Mouse (Mus musculus) right cerebral cortex, postnatal 10 days (tissue): ENCODE results near the gene Ntf3.

Experiments
- DNase-seq, 2 experiments: peaks; one replicate each; pipeline ENCODE4 v3.0.0; 2021; ENCODE audit warnings: low spot score in 2 of 2

Ntf3 gene

DNA sequence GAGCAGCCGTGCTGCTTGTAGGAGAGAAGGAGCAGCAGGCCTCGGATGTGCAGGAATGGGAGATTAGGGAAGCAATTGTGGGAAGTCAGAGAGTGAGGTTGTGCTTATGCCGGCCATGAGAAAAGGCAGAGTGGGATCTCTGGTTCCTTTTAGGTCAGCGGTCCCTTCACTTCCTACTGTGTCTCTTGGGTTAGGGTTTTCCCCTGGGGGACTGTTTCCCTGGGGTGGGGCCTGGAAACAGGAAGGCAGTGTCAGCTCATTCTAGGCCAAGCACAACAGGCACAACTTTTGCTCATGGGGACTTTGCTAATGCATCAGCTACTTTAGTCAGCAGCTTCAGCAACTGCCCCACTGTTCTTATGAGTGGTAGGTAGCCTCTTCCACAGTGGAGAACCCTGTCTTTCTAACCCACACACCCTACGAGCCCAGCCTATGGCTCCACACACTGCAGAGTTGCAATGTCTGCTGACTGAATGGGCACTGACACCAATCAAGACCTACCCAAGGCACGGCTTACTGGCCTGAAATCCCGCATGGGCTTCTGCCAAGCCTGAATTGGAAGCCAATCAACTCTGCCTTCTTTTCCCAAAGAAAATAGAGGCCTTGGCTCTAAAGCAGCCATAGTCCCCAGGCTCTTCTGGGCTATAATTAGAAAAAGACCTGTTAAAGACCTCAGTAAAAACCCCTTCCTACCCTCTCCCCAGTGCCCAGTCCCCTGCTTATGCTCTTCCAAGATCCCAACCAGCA is 60.5 kb downstream of the Ntf3 start:
- peak; percentile 65 to 75 for DNase-seq

DNA sequence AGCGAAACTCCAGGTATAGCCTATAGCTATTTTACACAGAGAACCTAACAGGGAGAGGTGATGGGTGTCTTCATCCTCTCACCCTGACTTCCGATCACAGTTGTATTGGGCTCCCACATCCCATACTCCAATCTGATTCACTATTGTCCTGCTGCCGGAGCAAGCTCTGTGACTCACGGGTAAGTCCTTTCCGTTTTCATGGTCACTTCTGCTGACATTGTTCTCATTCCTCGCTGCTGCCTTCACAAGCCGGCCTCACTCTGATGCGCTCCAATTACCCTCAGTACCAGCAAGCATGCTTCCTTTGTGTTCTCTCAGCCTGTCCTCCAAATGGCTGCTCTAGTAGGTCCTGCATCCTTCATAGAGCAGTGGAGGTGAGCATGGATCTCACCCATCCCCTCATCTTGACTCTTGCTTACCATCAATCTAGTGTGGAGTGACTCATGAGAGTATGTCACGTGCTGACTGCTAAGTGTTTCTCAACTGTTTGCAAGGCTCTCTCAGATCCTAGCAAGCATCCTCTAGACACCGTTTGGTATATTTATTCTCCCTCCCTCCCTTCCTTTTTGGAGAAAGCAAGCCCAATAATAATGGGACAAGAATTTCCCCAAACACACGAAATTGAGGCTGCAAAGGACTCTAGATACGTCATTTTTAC is 61.5 kb downstream of the Ntf3 start:
- DNase-seq = no peak

- no peak for DNase-seq
Measured at GRCm38 (mm10) chr6:126102571-126102970, 64.1 kb downstream of the Ntf3 start.

DNA sequence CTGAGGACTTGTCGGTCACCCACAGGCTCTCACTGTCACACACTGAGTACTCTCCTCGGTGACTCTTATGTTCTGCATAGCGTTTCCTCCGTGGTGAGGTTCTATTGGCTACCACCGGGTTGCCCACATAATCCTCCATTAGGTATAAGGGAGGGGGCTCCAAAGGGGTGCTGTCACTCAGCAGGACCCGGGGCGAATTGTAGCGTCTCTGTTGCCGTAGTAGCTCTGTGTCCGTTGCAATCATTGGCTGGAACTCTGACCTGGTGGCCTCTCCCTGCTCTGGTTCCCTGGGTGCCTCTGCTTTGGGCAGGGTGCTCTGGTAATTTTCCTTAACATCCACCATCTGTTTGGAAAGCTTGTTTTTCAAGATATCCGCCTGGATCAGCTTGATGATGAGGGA is 64.7 kb downstream of the Ntf3 start:
- DNase-seq = no peak

- no peak for DNase-seq
Measured at GRCm38 (mm10) chr6:126100579-126100978, 66.1 kb downstream of the Ntf3 start.

GRCm38 (mm10) chr6:126097471-126097870 is 69.2 kb downstream of the Ntf3 start:
- DNase-seq = no peak

GRCm38 (mm10) chr6:126096085-126096484 is 70.6 kb downstream of the Ntf3 start:
- DNase-seq = peak; percentile 57 to 75

DNA sequence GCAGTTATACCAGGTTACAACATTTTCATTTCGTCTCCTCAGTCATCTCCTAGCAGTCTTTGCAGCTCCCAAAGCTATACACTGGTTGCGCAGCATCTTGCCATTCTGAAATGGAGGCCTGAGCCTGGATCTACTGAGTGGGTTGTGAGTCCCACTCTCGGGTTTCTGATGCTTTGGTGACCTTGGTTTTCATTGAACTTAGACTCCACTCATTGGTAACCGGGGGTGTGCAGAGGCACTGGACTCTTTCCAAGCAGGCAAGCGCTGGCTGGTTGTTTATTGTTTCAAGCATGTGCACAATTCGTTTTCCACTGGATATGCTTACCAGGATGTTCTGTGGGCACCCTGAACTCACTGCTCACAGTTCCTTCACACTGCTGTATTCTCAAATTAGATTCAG is 71.7 kb downstream of the Ntf3 start:
- DNase-seq = no peak

GRCm38 (mm10) chr6:126092026-126092425 is 74.7 kb downstream of the Ntf3 start:
- no peak for DNase-seq

GRCm38 (mm10) chr6:126090063-126090462 is 76.6 kb downstream of the Ntf3 start:
- no peak for DNase-seq

- no peak for DNase-seq
Measured at GRCm38 (mm10) chr6:126088489-126089265, 78.0 kb downstream of the Ntf3 start.

GRCm38 (mm10) chr6:126086321-126086950 is 80.3 kb downstream of the Ntf3 start:
- DNase-seq = no peak

GRCm38 (mm10) chr6:126080531-126080930 is 86.2 kb downstream of the Ntf3 start:
- DNase-seq = no peak

- no peak for DNase-seq
Measured at GRCm38 (mm10) chr6:126057706-126058105, 109.0 kb downstream of the Ntf3 start.

DNA sequence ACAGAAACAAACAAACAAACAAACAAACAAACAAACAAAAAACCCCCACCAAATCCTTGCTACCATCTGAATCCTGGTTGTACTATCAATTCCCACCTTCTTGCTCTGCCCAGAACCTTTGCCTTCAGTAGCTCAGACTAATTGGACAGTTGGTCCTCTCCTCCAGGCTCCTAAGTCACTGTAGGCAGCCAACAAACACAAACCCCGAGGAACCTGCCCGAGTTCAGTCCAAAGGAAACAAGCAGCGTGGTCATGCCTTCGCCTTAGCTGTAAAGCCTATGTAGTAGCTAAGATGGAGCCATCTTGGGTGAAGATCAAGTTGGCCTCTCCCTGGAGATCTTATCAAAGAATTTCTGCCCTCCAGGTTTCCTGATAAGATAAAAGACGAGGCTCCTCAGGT is 113.6 kb downstream of the Ntf3 start:
- DNase-seq = no peak
